Mouse (Mus musculus) heart, adult 8-10 months (tissue): ENCODE data around the gene 1700001K19Rik. TPM values are rescaled to one million over a fixed set of nuclear protein-coding genes. Genes with fewer than 3 reads are reported as not detected.
A peak's percentile ranks its signal among the peaks of the same experiment; 100 is the strongest.
"Not testable (repeated sequence)": the region's sequence is repeated elsewhere in the genome, so short reads cannot be mapped to it uniquely, and the experiment has no call there.

Experiments
- DNase-seq: peaks from one replicate; pipeline ENCODE4 v3.0.0; 2022; ENCODE audit warnings: low spot score
- total RNA-seq, 4 experiments: library from RNA; stranded (reverse); gene quantifications; 2 replicates each; pipeline ENCODE4 v1.2.4; 2022

Gene 1700001K19Rik
- not detected for total RNA-seq

GRCm38 (mm10) chr12:110682561-110683299 lies at the start of gene 1700001K19Rik:
1700001K19Rik (minus strand) TSS chr12:110682619.
- DNase-seq = no peak

- DNase-seq = no peak
Observed at GRCm38 (mm10) chr12:110726428-110726827, 44.0 kb upstream of the 1700001K19Rik start.

GRCm38 (mm10) chr12:110725489-110725888 lies 43.1 kb upstream of the 1700001K19Rik start:
- no peak for DNase-seq

- no peak for DNase-seq
Observed at GRCm38 (mm10) chr12:110725051-110725450, 42.6 kb upstream of the 1700001K19Rik start.

GRCm38 (mm10) chr12:110716004-110716403 lies 33.6 kb upstream of the 1700001K19Rik start:
- no peak for DNase-seq

GRCm38 (mm10) chr12:110714215-110714614 lies 31.8 kb upstream of the 1700001K19Rik start:
- no peak for DNase-seq

DNA sequence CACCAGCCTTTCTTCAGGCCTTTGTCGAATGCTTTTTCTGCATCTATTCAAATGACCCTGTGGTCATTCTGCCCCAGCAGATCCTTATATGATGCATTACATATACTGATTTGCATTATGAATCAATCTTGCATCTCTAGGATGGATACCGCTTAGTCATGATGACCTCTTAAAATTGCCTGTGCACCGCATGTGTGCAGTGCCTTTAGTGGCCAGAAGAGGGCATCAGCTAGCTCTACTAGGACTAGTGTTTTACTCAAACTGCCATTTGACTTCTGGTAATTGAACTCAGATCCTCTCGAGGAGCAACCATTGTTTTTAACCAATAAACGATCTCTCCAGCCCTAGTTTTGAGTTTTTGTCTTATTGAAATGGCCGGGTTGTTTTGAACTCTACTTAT lies 31.4 kb upstream of the 1700001K19Rik start:
- DNase-seq = no peak

- no peak for DNase-seq
Observed at GRCm38 (mm10) chr12:110711270-110711669, 28.9 kb upstream of the 1700001K19Rik start.

- no peak for DNase-seq
Observed at GRCm38 (mm10) chr12:110707451-110707850, 25.0 kb upstream of the 1700001K19Rik start.

- peak; percentile 73 for DNase-seq
Observed at GRCm38 (mm10) chr12:110706337-110707231, 24.2 kb upstream of the 1700001K19Rik start.

GRCm38 (mm10) chr12:110705419-110705818 lies 23.0 kb upstream of the 1700001K19Rik start:
- DNase-seq = not testable (repeated sequence)

DNA sequence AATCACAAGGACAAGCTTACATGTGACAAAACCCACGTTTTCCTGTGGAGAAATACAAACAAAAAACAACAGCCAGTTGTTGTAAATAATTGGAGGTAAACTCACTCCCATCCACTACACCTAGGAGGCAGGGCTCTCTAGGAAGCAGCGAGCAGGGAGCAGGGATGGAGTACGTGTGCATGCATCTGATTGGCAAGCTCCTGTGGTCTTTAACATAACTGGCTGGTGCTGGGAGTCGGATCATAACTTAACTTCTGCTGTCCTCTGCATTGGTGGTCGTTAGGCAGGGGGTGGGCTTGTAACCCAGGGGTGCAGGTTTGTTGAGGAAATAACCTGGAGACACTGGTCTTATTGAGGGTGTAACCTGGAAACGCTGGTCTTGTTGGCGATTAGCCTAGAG lies 21.3 kb upstream of the 1700001K19Rik start:
- DNase-seq = no peak

DNA sequence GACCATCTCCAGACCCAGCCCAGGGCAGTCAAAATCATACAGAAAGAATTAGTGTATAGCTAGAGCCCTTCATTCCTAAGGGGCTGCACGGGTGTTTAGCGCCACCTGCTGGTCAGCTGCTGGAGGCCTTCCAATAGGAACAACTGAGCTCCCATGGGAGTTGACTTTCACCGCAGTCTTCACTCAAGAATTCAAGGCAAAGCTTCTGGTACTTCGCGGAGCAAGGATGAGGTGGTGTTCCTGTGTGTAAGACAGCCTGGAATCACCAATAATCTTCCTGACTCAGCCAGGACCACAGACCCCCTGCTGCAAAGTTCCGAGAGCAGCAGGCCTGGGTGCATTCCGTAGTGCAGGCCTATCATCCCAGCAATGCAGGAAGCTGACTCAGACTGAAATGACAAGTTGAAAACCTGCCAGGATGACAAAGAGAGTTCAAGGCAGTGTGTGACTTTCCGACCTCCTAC lies 20.6 kb upstream of the 1700001K19Rik start:
- DNase-seq = peak; percentile 89

GRCm38 (mm10) chr12:110702556-110702955 lies 20.1 kb upstream of the 1700001K19Rik start, which contains the start of gene Hsp90aa1:
Hsp90aa1 (minus strand) TSS chr12:110702728.
- no peak for DNase-seq

- DNase-seq = not testable (repeated sequence)
Observed at GRCm38 (mm10) chr12:110701363-110701762, 18.9 kb upstream of the 1700001K19Rik start.

- no peak for DNase-seq
Observed at GRCm38 (mm10) chr12:110700730-110701129, 18.3 kb upstream of the 1700001K19Rik start.

GRCm38 (mm10) chr12:110699171-110699547 lies 16.7 kb upstream of the 1700001K19Rik start:
- DNase-seq = no peak

DNA sequence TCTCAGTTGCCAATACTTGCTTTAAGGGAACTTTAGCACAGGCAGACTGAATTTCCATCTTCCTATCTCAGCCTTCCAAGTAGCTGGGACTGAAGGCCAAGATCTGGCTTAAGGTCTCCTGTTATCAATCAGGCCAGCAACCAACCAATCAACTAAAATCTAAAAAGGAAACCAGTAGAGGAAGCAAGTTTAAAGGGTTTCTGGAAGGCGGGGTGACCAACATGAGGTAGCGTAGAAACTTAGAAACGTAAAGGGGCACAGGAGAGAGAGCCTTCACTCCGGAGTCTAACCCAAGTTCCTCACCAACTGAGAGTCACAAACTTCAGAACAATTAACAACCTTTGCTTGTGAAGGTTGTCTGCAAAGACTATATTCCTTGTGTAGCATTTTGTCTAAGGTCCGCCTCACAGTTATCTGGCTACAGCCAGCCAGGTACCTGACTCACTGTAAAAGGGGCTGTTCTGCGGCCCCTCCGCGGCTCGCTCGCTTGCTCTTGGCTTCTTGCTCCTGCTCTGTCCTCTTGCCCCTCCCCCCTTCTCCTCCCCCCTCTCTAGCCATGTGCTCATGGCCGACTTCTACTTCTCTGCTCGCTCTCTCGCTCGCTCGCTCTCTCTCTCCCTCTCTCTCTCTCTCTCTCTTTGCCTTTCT lies 16.2 kb upstream of the 1700001K19Rik start:
- no peak for DNase-seq

GRCm38 (mm10) chr12:110698080-110698479 lies 15.7 kb upstream of the 1700001K19Rik start:
- DNase-seq = no peak

DNA sequence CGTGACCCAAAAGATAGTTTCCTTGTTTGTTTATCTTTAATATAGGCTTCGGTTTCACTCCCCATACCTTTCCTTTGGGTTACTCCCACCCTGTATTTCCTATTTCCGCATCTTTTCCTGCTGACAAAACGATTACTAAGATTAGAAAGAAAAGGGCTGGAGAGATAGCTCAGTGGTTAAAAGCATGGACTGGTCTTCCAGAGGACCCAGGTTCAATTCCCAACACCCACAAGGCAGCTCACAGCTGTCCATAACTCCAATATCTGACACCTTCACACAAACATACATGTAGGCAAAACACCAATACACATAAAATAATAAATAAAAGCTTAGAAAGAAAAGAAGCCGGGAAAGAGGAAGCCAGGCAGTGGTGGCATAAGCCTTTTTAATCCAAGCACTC lies 15.0 kb upstream of the 1700001K19Rik start:
- DNase-seq = no peak

GRCm38 (mm10) chr12:110696975-110697400 lies 14.6 kb upstream of the 1700001K19Rik start:
- no peak for DNase-seq
